Comparison of ENCODE assay signal across 8 mouse cellular contexts in genomic region chr5:142367085-142368081, GRCm38 (mm10). TPM values are rescaled to one million over a fixed set of nuclear protein-coding genes. Genes with fewer than 3 reads are reported as not detected.
DNase-seq lines count a peak whose midpoint lies in the region; ATAC-seq lines count a peak whose summit lies in the region.

No protein-coding gene starts in this region.

- peak overlapping the region; percentile 59 for H3K4me2 ChIP-seq in hindbrain, embryonic 16.5 days (ENCODE audit: low read length)

- no peaks in the 10 kb centered on the region for H3K79me2 ChIP-seq in macrophage (ENCODE audit: inconsistent target)

- under 1% methylated on average over 83 of the region's 83 CpGs for WGBS in hindbrain, embryonic 16.5 days
- under 1% methylated on average over 83 of the region's 83 CpGs for WGBS in macrophage (ENCODE audit: missing documents)

- H3K27me3 ChIP-seq in hindbrain, embryonic 16.5 days (replicated peaks; ENCODE audit: control insufficient read depth, insufficient read depth, low read length) = no peaks in the 10 kb centered on the region

- no peaks in the 10 kb centered on the region for H3K9me3 ChIP-seq in hindbrain, embryonic 16.5 days (ENCODE audit: control insufficient read depth, low read length)

- peak; percentile 77 for DNase-seq in WW6 (ENCODE audit: low read depth, low spot score)
- DNase-seq in cerebellum, postnatal 4 days (ENCODE audit: low spot score in 2 of 2) = peak; percentile 99 to 100
- DNase-seq in gastrocnemius, adult 18-20 months (ENCODE audit: low spot score) = peak; percentile 99
- peak; percentile 98 to 99 for DNase-seq in left cerebral cortex, adult 18-20 months (ENCODE audit: low spot score in 2 of 2)
- DNase-seq in right cerebral cortex, adult 18-20 months = peak; percentile 97
- peak; percentile 98 for DNase-seq in urinary bladder, postnatal 10 days (ENCODE audit: low spot score)

- no peaks in the 10 kb centered on the region for H3K36me3 ChIP-seq in hindbrain, embryonic 16.5 days (ENCODE audit: control insufficient read depth, insufficient read depth, low read length)
- H3K36me3 ChIP-seq in macrophage (ENCODE audit: inconsistent target) = no peaks in the 10 kb centered on the region

- peak overlapping the region; percentile 51 for H3K27ac ChIP-seq in hindbrain, embryonic 16.5 days (ENCODE audit: low read depth, low read length)
- H3K27ac ChIP-seq in macrophage = peak overlapping the region; percentile 78

- ATAC-seq in hindbrain, embryonic 16.5 days = peak; percentile 92

- H3K4me3 ChIP-seq in hindbrain, embryonic 16.5 days (ENCODE audit: low read length) = peak overlapping the region; percentile 57
- peak overlapping the region; percentile 71 for H3K4me3 ChIP-seq in macrophage (ENCODE audit: inconsistent target)

- peak overlapping the region; percentile 64 for H3K9ac ChIP-seq in hindbrain, embryonic 16.5 days (ENCODE audit: low read depth, low read length)

- H3K4me1 ChIP-seq in hindbrain, embryonic 16.5 days (ENCODE audit: control insufficient read depth, insufficient read depth, low read depth, low read length) = peaks cover 10% of the 10 kb centered on the region

RNA-seq across cellular contexts. Expression of gene Foxk1, which starts 33.9 kb away (rescaled TPM):
- 10 to 100 TPM; 14.5 to 16.4 TPM for total RNA-seq in gastrocnemius, adult 18-20 months (2021)
- polyA plus RNA-seq in hindbrain, embryonic 16.5 days (2015; fragmentation: Nextera tagmentation; extraction: Ambion mirVana) = 3.1 and 5.1 TPM in 2 replicates
- total RNA-seq in left cerebral cortex, adult 18-20 months (2021) = 10 to 100 TPM; 40.8 to 41.1 TPM
- total RNA-seq in macrophage (2018; cell fraction: chromatin; rRNA removed) = 10 to 100 TPM in 14 of 26 experiments, 1 to 10 TPM in 12; 3.4 to 17.4 (median 11.5) TPM
- total RNA-seq in macrophage (2018; cell fraction: cytosol; rRNA removed) = 10 to 100 TPM in 25 of 26 experiments, 1 to 10 TPM in 1; 9.9 to 19.0 (median 14.0) TPM
- total RNA-seq in macrophage (2018; cell fraction: nucleus; rRNA removed) = 10 to 100 TPM in 18 of 26 experiments, 1 to 10 TPM in 8; 7.9 to 18.3 (median 12.9) TPM
- polyA plus RNA-seq in macrophage (2018) = 8.6 to 10.0 TPM (median 9.3 TPM) in 3 replicates

Comparison
In these comparisons a context has a peak if more than half of its experiments do, and no peak if none do; other contexts are left out.
1. Peak in every context shown above with its lines: DNase-seq, ATAC-seq, H3K4me3 ChIP-seq and H3K27ac ChIP-seq.